Mouse (Mus musculus) kidney, adult 2 months (tissue): ENCODE measurements around the gene Tbxas1. TPM values are rescaled to one million over a fixed set of nuclear protein-coding genes. Genes with fewer than 3 reads are reported as not detected.
A peak's percentile ranks its signal among the peaks of the same experiment; 100 is the strongest.

Source experiments
- DNase-seq: peaks from one replicate; pipeline ENCODE4 v3.0.0; 2021
- H3K27ac ChIP-seq: fragments of 200-500 bp; 2 replicates; pipeline ENCODE4 v1.5.1; 2012; ENCODE audit warnings: low read depth, low read length, control low read depth, inconsistent platforms; ENCODE audit not compliant: insufficient read depth
- H3K27me3 ChIP-seq: fragments of 200-500 bp; replicated peaks from 2 replicates; pipeline ENCODE4 v1.6.1; 2012; ENCODE audit warnings: mild to moderate bottlenecking, moderate library complexity, low read length, inconsistent platforms; ENCODE audit not compliant: control insufficient read depth, insufficient read depth
- H3K36me3 ChIP-seq: fragments of 200-500 bp; 2 replicates; pipeline ENCODE4 v1.6.1; 2012; ENCODE audit warnings: mild to moderate bottlenecking, moderate library complexity, low read length, inconsistent platforms; ENCODE audit not compliant: control insufficient read depth, insufficient read depth
- H3K4me1 ChIP-seq: fragments of 200-500 bp; 2 replicates; pipeline ENCODE4 v1.6.1; 2011; ENCODE audit warnings: low read length; ENCODE audit not compliant: control insufficient read depth, insufficient read depth
- H3K4me3 ChIP-seq: fragments of 200-500 bp; 2 replicates; pipeline ENCODE4 v1.5.1; 2011; ENCODE audit warnings: mild to moderate bottlenecking, low read depth, low read length, control low read depth; ENCODE audit not compliant: insufficient read depth
- CTCF ChIP-seq: fragments of 200-500 bp; conservative IDR thresholded peaks from 2 replicates; pipeline ENCODE4 v1.5.1; 2011; ENCODE audit warnings: low read depth, mild to moderate bottlenecking, control low read depth, low read length, moderate library complexity, mixed read lengths; ENCODE audit not compliant: insufficient read depth, insufficient read length
- POLR2A ChIP-seq: fragments of 200-500 bp; IDR thresholded peaks from one replicate; pipeline ENCODE4 v1.6.1; 2011; ENCODE audit warnings: low read depth, low read length, control low read depth
- WGBS: fragments of 180-500 bp; shearing (Covaris S2); methylation state at CpG from one replicate; pipeline ENCODE4 v1.1.7; 2018; 5-methylcytosine and 5-hydroxymethylcytosine counted together
- polyA plus RNA-seq: library from polyadenylated mRNA; depleted of rRNA; stranded (reverse); fragments of >200 nt; gene quantifications from 2 replicates; pipeline ENCODE4 v1.2.3, GENCODE M21; 2012

The Tbxas1 gene
- polyA plus RNA-seq, 1 experiment: 19.5 TPM

- no peak for DNase-seq
- no peak overlapping the region for H3K27ac ChIP-seq
- TF ChIP-seq POLR2A (no peak), CTCF (no peak)
- no peaks in the 10 kb centered on the region for H3K27me3 ChIP-seq
- no peak overlapping the region for H3K4me3 ChIP-seq
- 86% methylated on average over 7 of the region's 7 CpGs for WGBS
- no peaks in the 10 kb centered on the region for H3K36me3 ChIP-seq
- H3K4me1 ChIP-seq: no peaks in the 10 kb centered on the region
Measured at GRCm38 (mm10) chr6:39022461-39023181, 147.4 kb downstream of the Tbxas1 start.

- Histone ChIP-seq H3K27me3 (no peaks in the 10 kb centered on the region), H3K4me3 (no peak overlapping the region), H3K36me3 (no peaks in the 10 kb centered on the region), H3K4me1 (no peaks in the 10 kb centered on the region), H3K27ac (no peak overlapping the region)
- 61% methylated on average over 4 of the region's 4 CpGs for WGBS
- no peak for DNase-seq
- no peak for TF ChIP-seq POLR2A
- TF ChIP-seq CTCF: no peak
Measured at GRCm38 (mm10) chr6:39024631-39025030, 149.4 kb downstream of the Tbxas1 start.

GRCm38 (mm10) chr6:39025038-39025437 is 149.8 kb downstream of the Tbxas1 start:
- Histone ChIP-seq H3K36me3 (no peaks in the 10 kb centered on the region), H3K27me3 (no peaks in the 10 kb centered on the region), H3K4me3 (no peak overlapping the region), H3K27ac (no peak overlapping the region), H3K4me1 (no peaks in the 10 kb centered on the region)
- DNase-seq: no peak
- 85% methylated on average over 7 of the region's 7 CpGs for WGBS
- TF ChIP-seq CTCF: no peak
- TF ChIP-seq POLR2A: no peak

- no peaks in the 10 kb centered on the region for H3K27me3 ChIP-seq
- DNase-seq: no peak
- H3K4me3 ChIP-seq: no peak overlapping the region
- TF ChIP-seq CTCF (no peak), POLR2A (no peak)
- no peaks in the 10 kb centered on the region for H3K36me3 ChIP-seq
- 85% methylated on average over 4 of the region's 4 CpGs for WGBS
- H3K27ac ChIP-seq: no peak overlapping the region
- H3K4me1 ChIP-seq: no peaks in the 10 kb centered on the region
Measured at GRCm38 (mm10) chr6:39030714-39031113, 155.5 kb downstream of the Tbxas1 start.

GRCm38 (mm10) chr6:39033676-39034075 is 158.5 kb downstream of the Tbxas1 start:
- no peak overlapping the region for H3K27ac ChIP-seq
- no peak for TF ChIP-seq POLR2A
- no peak for TF ChIP-seq CTCF
- no peaks in the 10 kb centered on the region for H3K27me3 ChIP-seq
- H3K4me1 ChIP-seq: 0 out of 2 replicates have a peak, but pooled peaks cover 3% of the 10 kb centered on the region
- DNase-seq: no peak
- WGBS: 77% methylated on average over 7 of the region's 7 CpGs
- H3K4me3 ChIP-seq: no peak overlapping the region
- no peaks in the 10 kb centered on the region for H3K36me3 ChIP-seq

GRCm38 (mm10) chr6:39035039-39035438 is 159.8 kb downstream of the Tbxas1 start:
- 87% methylated on average over 6 of the region's 6 CpGs for WGBS
- Histone ChIP-seq H3K36me3 (no peaks in the 10 kb centered on the region), H3K27me3 (no peaks in the 10 kb centered on the region), H3K4me1 (0 out of 2 replicates have a peak, but pooled peaks cover 3% of the 10 kb centered on the region), H3K27ac (no peak overlapping the region), H3K4me3 (no peak overlapping the region)
- no peak for DNase-seq
- no peak for TF ChIP-seq POLR2A
- TF ChIP-seq CTCF: no peak

GRCm38 (mm10) chr6:39036204-39036603 is 161.0 kb downstream of the Tbxas1 start:
- 73% methylated on average over 4 of the region's 4 CpGs for WGBS
- Histone ChIP-seq H3K36me3 (no peaks in the 10 kb centered on the region), H3K27ac (no peak overlapping the region), H3K4me3 (no peak overlapping the region), H3K27me3 (no peaks in the 10 kb centered on the region), H3K4me1 (0 out of 2 replicates have a peak, but pooled peaks cover 3% of the 10 kb centered on the region)
- peak; percentile 60 for DNase-seq
- TF ChIP-seq POLR2A (no peak), CTCF (no peak)
